Mouse (Mus musculus) midbrain, postnatal 0 days (tissue): ENCODE measurements around the gene Olfr1335. TPM values are rescaled to one million over a fixed set of nuclear protein-coding genes. Genes with fewer than 3 reads are reported as not detected.
"Not testable (repeated sequence)": the region's sequence is repeated elsewhere in the genome, so short reads cannot be mapped to it uniquely, and the experiment has no call there.

Source experiments
- ATAC-seq: fragments of 200-750 bp; cut with Nextera tagmentation; 2 replicates; pipeline ENCODE4 v1.8.0; 2017; ENCODE audit warnings: moderate number of reproducible peaks, mild to moderate bottlenecking, moderate TSS enrichment, moderate library complexity; ENCODE audit not compliant: low FRiP score
- DNase-seq: peaks from one replicate; pipeline ENCODE4 v3.0.0-alpha.2; 2015; ENCODE audit warnings: low spot score
- H3K27ac ChIP-seq: fragments of 300-500 bp; sonication (generic); 2 replicates; pipeline ENCODE4 v1.5.1; 2014; ENCODE audit warnings: low read depth, mild to moderate bottlenecking, low read length, mixed read lengths
- H3K27me3 ChIP-seq: fragments of 300-500 bp; sonication (generic); 2 replicates; pipeline ENCODE4 v1.6.1; 2014; ENCODE audit warnings: low read length, control low read depth, mixed read lengths; ENCODE audit not compliant: insufficient read depth
- H3K36me3 ChIP-seq: fragments of 300-500 bp; sonication (generic); 2 replicates; pipeline ENCODE4 v1.6.1; 2014; ENCODE audit warnings: low read length, control low read depth, mixed read lengths; ENCODE audit not compliant: insufficient read depth
- H3K4me1 ChIP-seq: fragments of 300-500 bp; sonication (generic); 2 replicates; pipeline ENCODE4 v1.6.1; 2014; ENCODE audit warnings: mild to moderate bottlenecking, control low read depth, antibody characterized with exemption, low read length, mixed read lengths; ENCODE audit not compliant: insufficient read depth
- H3K4me2 ChIP-seq: fragments of 300-500 bp; sonication (generic); 2 replicates; pipeline ENCODE4 v1.6.1; 2014; ENCODE audit warnings: low read depth, mild to moderate bottlenecking, low read length, mixed read lengths; ENCODE audit not compliant: poor library complexity, severe bottlenecking
- H3K4me3 ChIP-seq: fragments of 300-500 bp; sonication (generic); 2 replicates; pipeline ENCODE4 v1.5.1; 2014; ENCODE audit warnings: low read depth, mild to moderate bottlenecking, low read length, moderate library complexity
- H3K9ac ChIP-seq: fragments of 300-500 bp; sonication (generic); replicated peaks from 2 replicates; pipeline ENCODE4 v1.6.1; 2014; ENCODE audit warnings: mild to moderate bottlenecking, low read length, moderate library complexity, mixed read lengths; ENCODE audit not compliant: poor library complexity, severe bottlenecking
- H3K9me3 ChIP-seq: fragments of 300-500 bp; sonication (generic); 2 replicates; pipeline ENCODE4 v1.6.1; 2016; ENCODE audit warnings: low read length, control low read depth
- CTCF ChIP-seq: IDR thresholded peaks from 2 replicates; pipeline ENCODE4 v1.5.1; 2016; ENCODE audit warnings: antibody characterized with exemption, mild to moderate bottlenecking
- WGBS: fragments of 180-500 bp; shearing (Covaris S2); extraction: QIAGEN DNeasy Blood & Tissue Kit; methylation state at CpG from one replicate; pipeline ENCODE4 v1.1.7; 2014; 5-methylcytosine and 5-hydroxymethylcytosine counted together
- polyA plus RNA-seq: library from polyadenylated mRNA; unstranded; fragments of >200 nt; fragmentation: Nextera tagmentation; extraction: Ambion mirVana; gene quantifications from 2 replicates; pipeline ENCODE4 v1.2.1, GENCODE M21; 2015
- total RNA-seq: library from RNA; depleted of rRNA; stranded (reverse); fragments of >200 nt; gene quantifications from 2 replicates; pipeline ENCODE4 v1.2.3, GENCODE M21; 2014; rRNA removed

The Olfr1335 gene
- not detected in 2 replicates for total RNA-seq
- polyA plus RNA-seq = not detected in 2 replicates

DNA sequence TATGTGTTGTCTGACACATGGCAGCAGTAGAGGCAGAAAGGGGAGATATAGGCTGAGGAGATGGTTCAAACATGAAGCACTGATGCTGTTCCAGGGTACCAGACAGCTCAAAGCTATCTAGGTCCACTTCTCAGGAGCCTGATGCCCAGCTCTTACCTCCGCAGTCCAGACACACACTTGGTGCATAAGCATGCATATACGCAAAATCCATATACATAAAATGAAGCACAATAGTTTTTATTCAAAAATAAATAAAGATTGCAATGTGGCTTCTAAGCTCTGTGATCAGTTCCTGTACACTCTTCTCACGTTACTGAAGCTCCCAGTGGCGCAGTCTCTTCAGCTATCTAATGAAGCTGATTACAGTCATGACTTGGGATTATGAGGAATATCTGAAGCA, at the start of gene Olfr1335:
Olfr1335 (minus strand) TSS at position 101 of the 400 bp plus-strand sequence.
- no peak for TF ChIP-seq CTCF
- 86% methylated on average over 4 of the region's 4 CpGs for WGBS

DNA sequence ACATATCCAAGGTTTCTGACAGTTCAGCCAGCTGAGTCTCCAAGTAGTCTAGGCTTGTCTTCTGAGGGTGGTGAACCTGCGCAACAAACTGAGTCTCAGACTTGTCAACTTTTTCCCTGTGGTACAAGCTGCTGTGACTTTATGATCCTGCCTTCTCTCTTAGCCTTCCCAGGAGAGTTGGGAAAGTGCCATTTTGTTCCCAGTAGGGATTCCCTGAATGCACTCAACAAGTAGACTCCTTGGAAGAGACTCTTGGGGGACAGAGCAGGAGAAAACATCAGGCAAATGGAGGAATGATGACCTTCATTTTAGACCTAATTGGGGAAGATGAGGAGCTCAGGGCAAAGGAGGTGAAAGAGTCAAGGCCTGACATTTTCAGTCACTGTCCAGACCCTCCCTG, 26.4 kb upstream of the Olfr1335 start, which contains the start of gene Olfr1333:
Olfr1333 (minus strand) TSS at position 101 of the 400 bp plus-strand sequence.
- H3K4me1 ChIP-seq = no peaks in the 10 kb centered on the region
- H3K9me3 ChIP-seq = no peaks in the 10 kb centered on the region
- no peak for ATAC-seq
- no peak for DNase-seq
- H3K27me3 ChIP-seq = no peaks in the 10 kb centered on the region
- H3K36me3 ChIP-seq = no peaks in the 10 kb centered on the region
- no peak for TF ChIP-seq CTCF
- 97% methylated on average over 1 of the region's 1 CpGs for WGBS
- no peak within 1 kb of the TSS for H3K4me3 ChIP-seq
- no peak within 1 kb of the TSS for H3K27ac ChIP-seq
- no peak within 1 kb of the TSS for H3K9ac ChIP-seq
- H3K4me2 ChIP-seq = no peak within 1 kb of the TSS

More for the DNA sequence above, at the start of gene Olfr1335:
- H3K9ac ChIP-seq = no peak within 1 kb of the TSS
- no peaks in the 10 kb centered on the region for H3K36me3 ChIP-seq
- H3K27ac ChIP-seq = no peak within 1 kb of the TSS
- no peaks in the 10 kb centered on the region for H3K9me3 ChIP-seq
- no peak within 1 kb of the TSS for H3K4me3 ChIP-seq
- no peaks in the 10 kb centered on the region for H3K4me1 ChIP-seq
- no peak for ATAC-seq
- no peak within 1 kb of the TSS for H3K4me2 ChIP-seq
- H3K27me3 ChIP-seq = no peaks in the 10 kb centered on the region
- DNase-seq = no peak

GRCm38 (mm10) chr4:118818921-118819320, 9.2 kb upstream of the Olfr1335 start:
- H3K4me3 ChIP-seq = no peak overlapping the region
- no peak overlapping the region for H3K27ac ChIP-seq
- TF ChIP-seq CTCF = no peak
- no peaks in the 10 kb centered on the region for H3K36me3 ChIP-seq
- H3K27me3 ChIP-seq = no peaks in the 10 kb centered on the region
- WGBS = 81% methylated on average over 1 of the region's 1 CpGs
- H3K4me1 ChIP-seq = no peaks in the 10 kb centered on the region
- no peak overlapping the region for H3K9ac ChIP-seq
- H3K9me3 ChIP-seq = no peaks in the 10 kb centered on the region
- ATAC-seq (no peak), DNase-seq (peak; percentile 3)
- H3K4me2 ChIP-seq = no peak overlapping the region

DNA sequence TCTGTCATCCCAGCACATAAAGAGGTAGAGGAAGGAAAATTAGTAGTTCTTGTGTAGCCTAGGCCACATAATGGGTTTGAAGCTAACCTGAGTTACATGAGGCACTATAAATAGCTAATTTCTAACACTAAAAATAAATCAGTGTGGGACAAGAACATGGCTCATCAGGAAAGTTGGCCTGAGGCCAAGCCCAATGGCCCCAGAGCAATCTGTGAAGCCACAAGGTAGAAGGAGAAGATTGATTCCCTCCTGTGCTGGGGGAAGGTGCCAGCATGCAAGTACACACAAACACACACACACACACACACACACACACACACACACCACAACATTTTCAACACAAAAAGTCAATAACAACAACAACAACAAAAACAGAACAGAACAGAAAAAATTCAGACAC, 16.9 kb downstream of the Olfr1335 start:
- not testable (repeated sequence) for ATAC-seq, H3K9ac ChIP-seq, H3K36me3 ChIP-seq, H3K27ac ChIP-seq, H3K4me2 ChIP-seq, H3K4me1 ChIP-seq, DNase-seq, H3K4me3 ChIP-seq, H3K27me3 ChIP-seq, H3K9me3 ChIP-seq

DNA sequence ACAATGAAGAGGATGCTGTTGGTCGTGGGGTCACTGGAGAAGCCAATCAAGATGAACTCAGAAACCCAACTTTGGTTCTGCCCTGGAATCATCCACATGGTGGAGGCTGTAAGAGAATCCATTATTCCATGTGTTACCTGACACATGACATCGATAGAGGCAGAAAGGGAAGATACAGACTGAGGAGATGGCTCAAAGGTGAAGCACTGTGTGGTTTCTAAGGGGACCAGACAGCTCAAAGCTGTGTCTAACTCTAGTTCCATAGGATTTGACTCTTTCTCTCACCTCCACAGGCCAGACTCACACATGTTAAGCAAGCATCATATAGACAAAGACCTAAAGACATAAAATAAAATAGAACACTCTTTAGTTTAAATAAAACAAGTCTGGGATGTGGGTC, 27.3 kb downstream of the Olfr1335 start, which contains the start of gene Olfr1337:
Olfr1337 (minus strand) TSS at position 101 of the 400 bp plus-strand sequence.
- DNase-seq (no peak), ATAC-seq (no peak)
- Histone ChIP-seq H3K36me3 (no peaks in the 10 kb centered on the region), H3K4me2 (no peak within 1 kb of the TSS), H3K9me3 (no peaks in the 10 kb centered on the region), H3K9ac (no peak within 1 kb of the TSS), H3K27ac (no peak within 1 kb of the TSS), H3K4me1 (no peaks in the 10 kb centered on the region), H3K4me3 (no peak within 1 kb of the TSS), H3K27me3 (no peaks in the 10 kb centered on the region)
- 75% methylated on average over 2 of the region's 2 CpGs for WGBS
- no peak for TF ChIP-seq CTCF

Other genes with a start within 250 kb of the Olfr1335 start
- 0.82 and 1.1 TPM in 2 replicates for gene Cfap57, start 189.2 kb downstream of the Olfr1335 start, total RNA-seq
- gene Cfap57, start 189.2 kb downstream of the Olfr1335 start, polyA plus RNA-seq = 1.4 TPM in 2 replicates
- 29.4 and 40.7 TPM in 2 replicates for gene Ebna1bp2, start 189.1 kb downstream of the Olfr1335 start, total RNA-seq
- 76.7 and 83.8 TPM in 2 replicates for gene Ebna1bp2, start 189.1 kb downstream of the Olfr1335 start, polyA plus RNA-seq
- gene Olfr62, start 151.0 kb downstream of the Olfr1335 start, total RNA-seq = not detected in 2 replicates
- gene Olfr62, start 151.0 kb downstream of the Olfr1335 start, polyA plus RNA-seq = not detected in 2 replicates
- gene Olfr1342, start 117.2 kb downstream of the Olfr1335 start, total RNA-seq = not detected in 2 replicates
- gene Olfr1342, start 117.2 kb downstream of the Olfr1335 start, polyA plus RNA-seq = not detected in 2 replicates
- gene Olfr1341, start 106.4 kb downstream of the Olfr1335 start, total RNA-seq = not detected in 2 replicates
- gene Olfr1341, start 106.4 kb downstream of the Olfr1335 start, polyA plus RNA-seq = not detected in 2 replicates
- not detected in 2 replicates for gene Olfr1340, start 89.8 kb downstream of the Olfr1335 start, total RNA-seq
- gene Olfr1340, start 89.8 kb downstream of the Olfr1335 start, polyA plus RNA-seq = not detected in 2 replicates
- not detected in 2 replicates for gene Olfr1339, start 77.8 kb downstream of the Olfr1335 start, total RNA-seq
- not detected in 2 replicates for gene Olfr1339, start 77.8 kb downstream of the Olfr1335 start, polyA plus RNA-seq
- not detected in 2 replicates for gene Olfr1338, start 51.2 kb downstream of the Olfr1335 start, total RNA-seq
- gene Olfr1338, start 51.2 kb downstream of the Olfr1335 start, polyA plus RNA-seq = not detected in 2 replicates
- gene Olfr1337, start 27.4 kb downstream of the Olfr1335 start, total RNA-seq = not detected in 2 replicates
- not detected in 2 replicates for gene Olfr1337, start 27.4 kb downstream of the Olfr1335 start, polyA plus RNA-seq
- not detected in 2 replicates for gene Olfr1333, start 26.3 kb upstream of the Olfr1335 start, total RNA-seq
- gene Olfr1333, start 26.3 kb upstream of the Olfr1335 start, polyA plus RNA-seq = not detected in 2 replicates
- gene Olfr1331, start 54.7 kb upstream of the Olfr1335 start, total RNA-seq = not detected in 2 replicates
- gene Olfr1331, start 54.7 kb upstream of the Olfr1335 start, polyA plus RNA-seq = not detected in 2 replicates
- not detected in 2 replicates for gene Olfr1330, start 78.7 kb upstream of the Olfr1335 start, total RNA-seq
- not detected in 2 replicates for gene Olfr1330, start 78.7 kb upstream of the Olfr1335 start, polyA plus RNA-seq
- not detected in 2 replicates for gene Olfr1329, start 107.5 kb upstream of the Olfr1335 start, total RNA-seq
- not detected in 2 replicates for gene Olfr1329, start 107.5 kb upstream of the Olfr1335 start, polyA plus RNA-seq
- gene Olfr1328, start 128.7 kb upstream of the Olfr1335 start, total RNA-seq = not detected in 2 replicates
- not detected in 2 replicates for gene Olfr1328, start 128.7 kb upstream of the Olfr1335 start, polyA plus RNA-seq
- 0.22 and 0.42 TPM in 2 replicates for gene Lao1, start 151.6 kb upstream of the Olfr1335 start, total RNA-seq
- gene Lao1, start 151.6 kb upstream of the Olfr1335 start, polyA plus RNA-seq = not detected in 2 replicates